Mouse (Mus musculus): ENCODE data around the gene Ntrk1. TPM values are rescaled to one million over a fixed set of nuclear protein-coding genes. Genes with fewer than 3 reads are reported as not detected.

The Ntrk1 gene
- polyA plus RNA-seq, 1 experiment from 2014 or later, result 19.3 TPM

- 90% methylated on average over 16 of the region's 16 CpGs for WGBS
- Histone ChIP-seq H3K36me3 (peaks cover 17% of the 10 kb centered on the region), H3K4me2 (replicated peaks) (no peak overlapping the region), H3K27me3 (no peaks in the 10 kb centered on the region), H3K4me1 (peaks cover 10% of the 10 kb centered on the region), H3K4me3 (no peak overlapping the region), H3K27ac (no peak overlapping the region), H3K9ac (no peak overlapping the region), H3K9me3 (replicated peaks) (no peaks in the 10 kb centered on the region)
- no peak for ATAC-seq (ENCODE audit: low FRiP score)
Measured at GRCm38 (mm10) chr3:87742735-87743134, 52.2 kb downstream of the Ntrk1 start.

DNA sequence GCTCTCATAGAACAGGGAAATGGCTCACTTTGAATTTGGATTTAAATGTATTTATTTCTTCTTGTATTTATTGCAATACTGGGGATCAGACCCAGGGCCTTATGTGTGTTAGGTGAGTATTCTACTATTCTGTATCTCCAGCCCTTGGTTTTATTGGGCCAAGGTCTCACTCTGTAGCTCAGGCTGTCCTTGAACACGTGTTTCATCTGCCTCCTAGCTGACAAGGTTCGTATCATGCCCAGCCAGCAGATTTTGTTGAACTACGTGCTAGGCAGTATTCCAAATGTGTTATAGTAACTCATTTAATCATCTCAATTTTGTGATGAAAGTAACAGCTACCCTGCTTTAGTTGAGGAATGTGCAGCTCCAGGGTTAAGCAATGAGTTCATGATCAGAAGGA, 52.9 kb downstream of the Ntrk1 start:
- WGBS, result 88% methylated on average over 3 of the region's 3 CpGs
- H3K36me3 ChIP-seq, result peaks cover 23% of the 10 kb centered on the region

GRCm38 (mm10) chr3:87738906-87739305, 56.1 kb downstream of the Ntrk1 start:
- no peak overlapping the region for H3K9ac ChIP-seq
- WGBS, result 82% methylated on average over 5 of the region's 5 CpGs

More for the DNA sequence above, 52.9 kb downstream of the Ntrk1 start:
- H3K4me2 ChIP-seq (replicated peaks), result no peak overlapping the region
- peaks cover 10% of the 10 kb centered on the region for H3K4me1 ChIP-seq
- no peak overlapping the region for H3K27ac ChIP-seq
- no peaks in the 10 kb centered on the region for H3K9me3 ChIP-seq (replicated peaks)
- H3K9ac ChIP-seq, result no peak overlapping the region
- ATAC-seq (ENCODE audit: low FRiP score), result no peak
- no peak overlapping the region for H3K4me3 ChIP-seq
- H3K27me3 ChIP-seq, result no peaks in the 10 kb centered on the region

DNA sequence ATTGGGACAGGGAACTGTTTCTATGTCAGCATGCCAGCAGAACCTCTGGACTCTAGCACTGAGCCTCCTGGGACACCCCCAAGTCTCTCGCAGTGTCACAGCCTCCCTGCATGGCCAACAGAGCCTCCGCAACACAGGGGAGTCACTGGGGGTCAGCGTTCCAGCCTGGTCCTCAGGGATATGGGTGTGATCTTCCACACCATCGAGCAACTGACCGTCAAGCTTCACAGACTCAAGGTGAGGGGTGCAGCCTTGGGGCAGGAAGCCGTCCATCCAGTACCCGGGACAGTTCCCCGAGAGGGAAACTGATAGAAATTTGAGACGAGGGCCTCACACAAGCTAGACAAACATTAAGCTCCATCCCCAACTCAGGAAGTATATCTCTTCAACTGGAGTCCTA, 59.6 kb downstream of the Ntrk1 start:
- 85% methylated on average over 9 of the region's 9 CpGs for WGBS
- no peak for ATAC-seq (ENCODE audit: low FRiP score)
- Histone ChIP-seq H3K4me2 (replicated peaks) (no peak overlapping the region), H3K4me3 (no peak overlapping the region), H3K9ac (no peak overlapping the region), H3K9me3 (replicated peaks) (no peaks in the 10 kb centered on the region), H3K36me3 (peaks cover 82% of the 10 kb centered on the region), H3K4me1 (no peaks in the 10 kb centered on the region; the same call in 1 of the 2 replicates), H3K27ac (no peak overlapping the region), H3K27me3 (no peaks in the 10 kb centered on the region)

More at GRCm38 (mm10) chr3:87738906-87739305, 56.1 kb downstream of the Ntrk1 start:
- peaks cover 54% of the 10 kb centered on the region for H3K36me3 ChIP-seq
- no peaks in the 10 kb centered on the region; the same call in 1 of the 2 replicates for H3K4me1 ChIP-seq
- H3K27me3 ChIP-seq, result no peaks in the 10 kb centered on the region
- H3K9me3 ChIP-seq (replicated peaks), result no peaks in the 10 kb centered on the region
- no peak overlapping the region for H3K4me2 ChIP-seq (replicated peaks)
- H3K27ac ChIP-seq, result no peak overlapping the region
- no peak for ATAC-seq (ENCODE audit: low FRiP score)
- H3K4me3 ChIP-seq, result no peak overlapping the region

- Histone ChIP-seq H3K9me3 (replicated peaks) (no peaks in the 10 kb centered on the region), H3K4me3 (no peak overlapping the region), H3K36me3 (peaks cover 93% of the 10 kb centered on the region), H3K4me1 (no peaks in the 10 kb centered on the region), H3K27ac (no peak overlapping the region), H3K4me2 (replicated peaks) (no peak overlapping the region), H3K9ac (no peak overlapping the region), H3K27me3 (no peaks in the 10 kb centered on the region)
- ATAC-seq (ENCODE audit: low FRiP score), result no peak
- 86% methylated on average over 11 of the region's 11 CpGs for WGBS
Measured at GRCm38 (mm10) chr3:87733984-87734761, 60.8 kb downstream of the Ntrk1 start.

- H3K9me3 ChIP-seq (replicated peaks), result no peaks in the 10 kb centered on the region
- no peak overlapping the region for H3K4me3 ChIP-seq
- WGBS, result 85% methylated on average over 4 of the region's 4 CpGs
- H3K4me1 ChIP-seq, result no peaks in the 10 kb centered on the region
- no peak for ATAC-seq (ENCODE audit: low FRiP score)
- no peak overlapping the region for H3K9ac ChIP-seq
- H3K36me3 ChIP-seq, result peaks cover 95% of the 10 kb centered on the region
- H3K27ac ChIP-seq, result no peak overlapping the region
- H3K27me3 ChIP-seq, result no peaks in the 10 kb centered on the region
- no peak overlapping the region for H3K4me2 ChIP-seq (replicated peaks)
Measured at GRCm38 (mm10) chr3:87733098-87733497, 61.9 kb downstream of the Ntrk1 start.

DNA sequence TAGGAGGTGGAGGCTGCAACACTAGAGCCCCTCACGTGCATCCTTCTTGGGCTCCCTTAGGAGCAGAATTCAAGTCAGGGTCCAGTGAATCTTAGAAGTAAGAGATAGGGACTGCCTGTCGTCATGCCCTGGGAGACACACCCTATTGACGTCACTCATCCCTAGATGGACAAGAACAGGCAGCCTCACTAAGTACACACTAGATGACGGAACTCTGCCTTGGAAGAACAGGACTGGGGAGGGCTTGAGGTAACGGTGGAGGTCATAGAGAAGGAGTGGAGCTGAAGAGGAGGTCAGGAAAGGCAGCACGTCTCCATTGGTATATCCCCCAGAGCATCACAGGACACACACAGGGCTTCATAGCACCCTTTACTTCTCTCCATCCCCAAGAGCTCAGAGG, 66.3 kb downstream of the Ntrk1 start:
- H3K27me3 ChIP-seq, result no peaks in the 10 kb centered on the region
- H3K9ac ChIP-seq, result no peak overlapping the region
- H3K4me1 ChIP-seq, result no peaks in the 10 kb centered on the region
- 91% methylated on average over 6 of the region's 6 CpGs for WGBS
- H3K9me3 ChIP-seq (replicated peaks), result no peaks in the 10 kb centered on the region
- H3K27ac ChIP-seq, result no peak overlapping the region
- H3K4me3 ChIP-seq, result no peak overlapping the region
- ATAC-seq (ENCODE audit: low FRiP score), result no peak
- H3K4me2 ChIP-seq (replicated peaks), result no peak overlapping the region
- peaks cover 94% of the 10 kb centered on the region for H3K36me3 ChIP-seq

Other genes starting within 250 kb of the Ntrk1 start
- 28.0 and 29.2 TPM in 2 replicates for gene Arhgef11, start 177.6 kb downstream of the Ntrk1 start, polyA plus RNA-seq (2016; fragmentation: Nextera tagmentation; extraction: Ambion mirVana)
- gene Lrrc71, start 46.5 kb downstream of the Ntrk1 start, polyA plus RNA-seq (2016; fragmentation: Nextera tagmentation; extraction: Ambion mirVana), result 0.90 and 1.2 TPM in 2 replicates
- 1.2 and 1.7 TPM in 2 replicates for gene Insrr, start 1.8 kb upstream of the Ntrk1 start, polyA plus RNA-seq (2016; fragmentation: Nextera tagmentation; extraction: Ambion mirVana)
- 13.1 and 13.2 TPM in 2 replicates for gene Pear1, start 29.1 kb upstream of the Ntrk1 start, polyA plus RNA-seq (2016; fragmentation: Nextera tagmentation; extraction: Ambion mirVana)
- not detected in 2 replicates for gene Sh2d2a, start 51.6 kb upstream of the Ntrk1 start, polyA plus RNA-seq (2016; fragmentation: Nextera tagmentation; extraction: Ambion mirVana)
- 14.7 and 16.4 TPM in 2 replicates for gene Prcc, start 90.4 kb upstream of the Ntrk1 start, polyA plus RNA-seq (2016; fragmentation: Nextera tagmentation; extraction: Ambion mirVana)
- gene Hdgf, start 111.2 kb upstream of the Ntrk1 start, polyA plus RNA-seq (2016; fragmentation: Nextera tagmentation; extraction: Ambion mirVana), result 219 and 230 TPM in 2 replicates
- 72.9 and 79.0 TPM in 2 replicates for gene Mrpl24, start 124.3 kb upstream of the Ntrk1 start, polyA plus RNA-seq (2016; fragmentation: Nextera tagmentation; extraction: Ambion mirVana)
- gene Isg20l2, start 135.2 kb upstream of the Ntrk1 start, polyA plus RNA-seq (2016; fragmentation: Nextera tagmentation; extraction: Ambion mirVana), result 67.7 and 68.7 TPM in 2 replicates
- gene Rrnad1, start 135.6 kb upstream of the Ntrk1 start, polyA plus RNA-seq (2016; fragmentation: Nextera tagmentation; extraction: Ambion mirVana), result 22.1 and 22.5 TPM in 2 replicates
- 384 and 396 TPM in 2 replicates for gene Crabp2, start 153.5 kb upstream of the Ntrk1 start, polyA plus RNA-seq (2016; fragmentation: Nextera tagmentation; extraction: Ambion mirVana)
- 136 and 153 TPM in 2 replicates for gene Nes, start 175.9 kb upstream of the Ntrk1 start, polyA plus RNA-seq (2016; fragmentation: Nextera tagmentation; extraction: Ambion mirVana)
- 1.7 and 1.9 TPM in 2 replicates for gene Bcan, start 205.1 kb upstream of the Ntrk1 start, polyA plus RNA-seq (2016; fragmentation: Nextera tagmentation; extraction: Ambion mirVana)
- gene Hapln2, start 232.4 kb upstream of the Ntrk1 start, polyA plus RNA-seq (2016; fragmentation: Nextera tagmentation; extraction: Ambion mirVana), result 0.30 and 0.33 TPM in 2 replicates
- gene Gpatch4, start 247.9 kb upstream of the Ntrk1 start, polyA plus RNA-seq (2016; fragmentation: Nextera tagmentation; extraction: Ambion mirVana), result 28.0 and 28.3 TPM in 2 replicates

All from hindbrain, embryonic 12.5 days (tissue).